Comparison of ENCODE assay signal across 9 mouse cellular contexts in genomic region chr1:37998371-37999199, GRCm38 (mm10). TPM values are rescaled to one million over a fixed set of nuclear protein-coding genes. Genes with fewer than 3 reads are reported as not detected.
DNase-seq lines count a peak whose midpoint lies in the region; ATAC-seq and TF ChIP-seq lines count a peak whose summit lies in the region.
"Had no signal": no experiment of that assay in that cellular context is flagged by ENCODE, and none has a peak within 500 bp of the region (broad histone marks: within the 10 kb centered on the region; RNA-seq: fewer than 3 reads in every experiment).

No protein-coding gene starts in this region.

- no peaks in the 10 kb centered on the region for H3K9me3 ChIP-seq in kidney, postnatal 0 days (replicated peaks; ENCODE audit: low read length)

- H3K4me3 ChIP-seq in cerebellum, adult 2 months (replicated peaks; ENCODE audit: insufficient read depth, low read depth, low read length), result peak overlapping the region; percentile 70
- peak overlapping the region; percentile 95 for H3K4me3 ChIP-seq in kidney, postnatal 0 days (replicated peaks; ENCODE audit: low read depth, low read length)
- peak overlapping the region; percentile 88 for H3K4me3 ChIP-seq in myocyte

- H3K27ac ChIP-seq in cerebellum, adult 2 months (ENCODE audit: insufficient read depth, low read length), result peak overlapping the region; percentile 51; the same call in 1 of the 2 replicates
- peak overlapping the region; percentile 91 for H3K27ac ChIP-seq in kidney, postnatal 0 days

- 1% methylated on average over 47 of the region's 47 CpGs for WGBS in cerebellum, adult 2 months
- 4% methylated on average over 29 of the region's 47 CpGs for WGBS in kidney, postnatal 0 days

- intact Hi-C loops in left cerebral cortex, postnatal 10 days (cut with DNase I), result no loop called here

- no peaks in the 10 kb centered on the region for H3K4me1 ChIP-seq in cerebellum, adult 2 months (ENCODE audit: control insufficient read depth, insufficient read depth, low read length)
- 0 out of 2 replicates have a peak, but pooled peaks cover 14% of the 10 kb centered on the region for H3K4me1 ChIP-seq in kidney, postnatal 0 days (replicated peaks; ENCODE audit: insufficient read depth, low read length)

- peak overlapping the region; percentile 88 for H3K4me2 ChIP-seq in kidney, postnatal 0 days (ENCODE audit: low read length)
- peak overlapping the region; percentile 95 for H3K4me2 ChIP-seq in myocyte (ENCODE audit: low read depth)

- no peaks in the 10 kb centered on the region for H3K27me3 ChIP-seq in cerebellum, adult 2 months (ENCODE audit: control insufficient read depth, insufficient read depth, low read length)
- H3K27me3 ChIP-seq in kidney, postnatal 0 days (ENCODE audit: insufficient read depth, low read length), result no peaks in the 10 kb centered on the region
- H3K27me3 ChIP-seq in myocyte (ENCODE audit: control insufficient read depth, insufficient read depth, insufficient read length), result no peaks in the 10 kb centered on the region

- H3K36me3 ChIP-seq in kidney, postnatal 0 days (ENCODE audit: insufficient read depth, low read length), result peaks cover 19% of the 10 kb centered on the region
- peaks cover 17% of the 10 kb centered on the region for H3K36me3 ChIP-seq in myocyte (ENCODE audit: control insufficient read depth, insufficient read depth)

- peak; percentile 27 for ATAC-seq in kidney, postnatal 0 days (replicated peaks; ENCODE audit: low FRiP score, low read depth)
- ATAC-seq in inflammation-experienced regulatory T-cells, adult 6 months, result no peak

- DNase-seq in cerebellum, adult 2 months, result no peak
- no peak for DNase-seq in cerebellum, postnatal 10 days
- DNase-seq in urinary bladder, postnatal 14 days (ENCODE audit: low spot score), result peak; percentile 14
- DNase-seq in urinary bladder, adult 2 months (ENCODE audit: low spot score), result no peak
- DNase-seq in kidney, postnatal 0 days (ENCODE audit: low spot score), result peak; percentile 14
- no peak for DNase-seq in left cerebral cortex, postnatal 10 days (ENCODE audit: extremely low spot score in 1 of 2, low spot score in 2 of 2)

- H3ac ChIP-seq in myocyte (ENCODE audit: control insufficient read depth, insufficient read length), result peak overlapping the region; percentile 71

- no peak for TF ChIP-seq CTCF in cerebellum, adult 2 months (IDR thresholded peaks at IDR 0.05; ENCODE audit: borderline replicate concordance, insufficient read depth, low read depth, low read length)
- TF ChIP-seq CTCF in kidney, postnatal 0 days (IDR thresholded peaks at IDR 0.05; ENCODE audit: low read depth), result no peak

- peaks cover 79% of the 10 kb centered on the region for H3K79me2 ChIP-seq in myocyte (ENCODE audit: control insufficient read depth, insufficient read depth)

- TF ChIP-seq POLR2A in cerebellum, adult 2 months (IDR thresholded peaks at IDR 0.05; ENCODE audit: borderline replicate concordance, insufficient read depth, low read length), result no peak
- TF ChIP-seq POLR2A in myocyte (IDR thresholded peaks at IDR 0.05; ENCODE audit: insufficient read length, low read depth), result no peak

- peak overlapping the region; percentile 96 for H3K9ac ChIP-seq in kidney, postnatal 0 days (ENCODE audit: low read depth, low read length)

TF ChIP-seq in myocyte, 11 proteins besides CTCF, POLR2A, EP300 and RAD21:
- no peak for TF ChIP-seq TCF12 (IDR thresholded peaks at IDR 0.05; ENCODE audit: insufficient read depth, poor library complexity, severe bottlenecking)
- TF ChIP-seq SRF (IDR thresholded peaks at IDR 0.05; ENCODE audit: control insufficient read depth, insufficient read length, low read depth), result no peak
- TF ChIP-seq REST (IDR thresholded peaks at IDR 0.05; ENCODE audit: insufficient read depth, insufficient read length), result no peak
- TF ChIP-seq MYOD1 (IDR thresholded peaks at IDR 0.05; ENCODE audit: control insufficient read depth in 1 of 3, insufficient read length in 2 of 3, low read depth in 2 of 3), result no peak
- TF ChIP-seq CEBPB (IDR thresholded peaks at IDR 0.05; ENCODE audit: insufficient read depth, poor library complexity, severe bottlenecking), result no peak
- no peak for TF ChIP-seq E2F4 (IDR thresholded peaks at IDR 0.05; ENCODE audit: insufficient read depth)
- TF ChIP-seq POLR2AphosphoS2 (IDR thresholded peaks at IDR 0.05; ENCODE audit: insufficient read length, low read depth), result no peak
- no peak for TF ChIP-seq MYOG (IDR thresholded peaks at IDR 0.05; ENCODE audit: control insufficient read depth in 1 of 3, insufficient read depth in 1 of 3, insufficient read length in 2 of 3, low read depth in 2 of 3)
- no peak for TF ChIP-seq USF1 (IDR thresholded peaks at IDR 0.05; ENCODE audit: low read depth)

RNA-seq across cellular contexts. Expression of gene Eif5b, which starts 0.8 kb away (rescaled TPM):
- polyA plus RNA-seq in cerebellum, adult 2 months (2012; rRNA removed), result 22.5 and 23.1 TPM in 2 replicates
- polyA plus RNA-seq in urinary bladder, adult 2 months (2012; rRNA removed), result 26.0 and 35.1 TPM in 2 replicates
- 21.8 and 22.3 TPM in 2 replicates for polyA plus RNA-seq in kidney, postnatal 0 days (2015; fragmentation: Nextera tagmentation; extraction: Ambion mirVana)
- 16.2 TPM for polyA plus RNA-seq in myocyte (2012; fragmentation: generic; extraction: Trizol)
- 10 to 100 TPM; 34.8 to 44.9 TPM for total RNA-seq in left cerebral cortex, postnatal 10 days (2021)
- polyA plus RNA-seq in inflammation-experienced regulatory T-cells, adult 6 months (2017; shearing (Covaris generic)), result 10 to 100 TPM; 29.5 to 34.6 (median 31.9) TPM

RNA-seq across cellular contexts. Expression of gene Txndc9, which starts 0.9 kb away (rescaled TPM):
- 44.9 and 49.0 TPM in 2 replicates for polyA plus RNA-seq in cerebellum, adult 2 months (2012; rRNA removed)
- 54.7 and 55.7 TPM in 2 replicates for polyA plus RNA-seq in urinary bladder, adult 2 months (2012; rRNA removed)
- 135 and 140 TPM in 2 replicates for polyA plus RNA-seq in kidney, postnatal 0 days (2015; fragmentation: Nextera tagmentation; extraction: Ambion mirVana)
- 35.5 TPM for polyA plus RNA-seq in myocyte (2012; fragmentation: generic; extraction: Trizol)
- 10 to 100 TPM; 59.2 to 61.1 TPM for total RNA-seq in left cerebral cortex, postnatal 10 days (2021)
- 100 to 1,000 TPM; 148 to 170 (median 151) TPM for polyA plus RNA-seq in inflammation-experienced regulatory T-cells, adult 6 months (2017; shearing (Covaris generic))

RNA-seq across cellular contexts. Expression of gene Lyg1, which starts 41.0 kb away (rescaled TPM):
- polyA plus RNA-seq in cerebellum, adult 2 months (2012; rRNA removed), result not detected in 2 replicates
- polyA plus RNA-seq in urinary bladder, adult 2 months (2012; rRNA removed), result not detected in 2 replicates
- not detected in 2 replicates for polyA plus RNA-seq in kidney, postnatal 0 days (2015; fragmentation: Nextera tagmentation; extraction: Ambion mirVana)
- not detected for polyA plus RNA-seq in myocyte (2012; fragmentation: generic; extraction: Trizol)
- total RNA-seq in left cerebral cortex, postnatal 10 days (2021), result not detected
- polyA plus RNA-seq in inflammation-experienced regulatory T-cells, adult 6 months (2017; shearing (Covaris generic)), result not detected
- total RNA-seq: neutrophil, adult 5-6 weeks had no signal

Comparison
In these comparisons a context has a peak if more than half of its experiments do, and no peak if none do; other contexts are left out.
1. DNase-seq: peak in urinary bladder, postnatal 14 days (single experiment) and kidney, postnatal 0 days (single experiment); none in cerebellum, adult 2 months (0 of 2), cerebellum, postnatal 10 days (0 of 2), urinary bladder, adult 2 months (single experiment) and left cerebral cortex, postnatal 10 days (0 of 2).
2. Peak in every context shown above with its lines, with median percentiles within 50 percentile points of each other: H3K4me3 ChIP-seq.